Mouse (Mus musculus) stomach, postnatal 0 days (tissue): ENCODE measurements around the gene Nr6a1.

ENCODE experiments used
- CTCF ChIP-seq: IDR thresholded peaks from 2 replicates; pipeline ENCODE4 v1.5.1; 2016; ENCODE audit warnings: antibody characterized with exemption, low read depth, mild to moderate bottlenecking, moderate library complexity
- EP300 ChIP-seq: optimal IDR thresholded peaks from 2 replicates; pipeline ENCODE3; 2016; ENCODE audit warnings: antibody characterized with exemption

DNA sequence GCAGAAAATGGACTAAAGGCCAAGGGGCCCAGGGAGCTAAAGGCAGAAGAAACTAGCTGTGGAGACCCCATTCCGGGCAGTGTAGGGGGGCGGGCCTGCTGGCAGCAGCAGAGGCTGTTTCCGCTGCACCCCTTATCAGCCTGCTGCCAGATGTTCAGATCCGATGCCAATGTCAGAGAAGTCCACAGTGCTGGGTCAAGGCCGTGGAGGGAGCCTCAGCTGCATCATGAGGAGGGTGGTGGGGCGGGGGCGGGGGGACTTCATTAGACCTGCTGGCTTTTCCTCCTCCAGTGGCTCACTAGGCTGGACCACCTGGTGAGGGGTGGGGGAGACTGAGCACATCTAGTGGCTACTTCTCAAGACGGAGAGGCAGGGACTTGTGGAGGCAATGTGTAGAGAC lies 208.8 kb downstream of the Nr6a1 start:
- no peak for TF ChIP-seq EP300
- no peak for TF ChIP-seq CTCF
